Mouse (Mus musculus): ENCODE measurements around the gene Trpc4.

Trpc4 gene

GRCm38 (mm10) chr3:54228463-54228862 is 72.6 kb downstream of the Trpc4 start:
- Histone ChIP-seq H3K36me3 (ENCODE audit: control insufficient read depth, insufficient read depth, low read length, poor library complexity, severe bottlenecking) (no peaks in the 10 kb centered on the region), H3K27me3 (ENCODE audit: control insufficient read depth, insufficient read depth, low read length, poor library complexity, severe bottlenecking) (no peaks in the 10 kb centered on the region)
- DNase-seq (ENCODE audit: low read depth, low spot score), result no peak

DNA sequence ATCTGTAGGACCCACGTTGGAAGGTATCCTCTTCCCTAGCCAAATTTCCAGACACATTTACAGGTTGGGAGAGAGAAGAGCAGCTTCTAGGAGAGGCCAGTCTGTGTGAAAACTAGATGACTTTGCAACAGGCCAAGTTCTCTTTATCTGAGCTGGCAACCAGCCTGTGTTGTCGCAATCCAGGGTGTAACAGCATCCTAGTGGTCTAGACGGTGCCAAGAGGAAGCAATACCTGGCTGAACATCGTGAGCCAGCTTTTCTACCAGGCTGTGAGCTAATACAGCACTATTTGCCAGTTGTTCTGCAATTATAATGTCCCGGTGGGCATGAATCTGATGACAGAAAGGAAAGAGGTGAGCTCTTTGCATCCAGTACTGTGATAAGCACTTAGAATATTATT is 83.1 kb downstream of the Trpc4 start:
- Histone ChIP-seq H3K36me3 (ENCODE audit: control insufficient read depth, insufficient read depth, low read length, poor library complexity, severe bottlenecking) (no peaks in the 10 kb centered on the region), H3K27me3 (ENCODE audit: control insufficient read depth, insufficient read depth, low read length, poor library complexity, severe bottlenecking) (no peaks in the 10 kb centered on the region; the same call in 1 of the 2 replicates)
- no peak for DNase-seq (ENCODE audit: low read depth, low spot score)

DNA sequence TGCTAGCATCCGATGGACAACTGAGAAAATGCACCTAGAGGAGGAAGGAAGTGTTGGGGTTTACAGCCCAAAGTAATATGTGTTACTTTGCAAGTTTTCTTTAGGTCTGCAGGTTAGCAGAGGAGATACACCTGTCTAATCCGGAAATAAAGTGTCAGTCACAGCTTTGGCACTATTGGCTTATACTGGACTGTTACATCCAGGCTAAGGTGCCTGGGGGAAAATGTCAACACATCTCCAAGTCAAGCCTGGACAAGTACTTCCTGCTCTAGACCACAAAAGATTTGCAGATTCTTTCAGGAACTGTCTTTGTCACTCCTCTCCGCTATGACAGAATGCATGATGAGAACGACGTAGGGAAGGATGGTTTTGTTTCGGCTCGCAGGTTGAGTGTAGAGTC is 83.6 kb downstream of the Trpc4 start:
- DNase-seq (ENCODE audit: low read depth, low spot score), result no peak
- no peaks in the 10 kb centered on the region for H3K36me3 ChIP-seq (ENCODE audit: control insufficient read depth, insufficient read depth, low read length, poor library complexity, severe bottlenecking)
- H3K27me3 ChIP-seq (ENCODE audit: control insufficient read depth, insufficient read depth, low read length, poor library complexity, severe bottlenecking), result no peaks in the 10 kb centered on the region; the same call in 1 of the 2 replicates

DNA sequence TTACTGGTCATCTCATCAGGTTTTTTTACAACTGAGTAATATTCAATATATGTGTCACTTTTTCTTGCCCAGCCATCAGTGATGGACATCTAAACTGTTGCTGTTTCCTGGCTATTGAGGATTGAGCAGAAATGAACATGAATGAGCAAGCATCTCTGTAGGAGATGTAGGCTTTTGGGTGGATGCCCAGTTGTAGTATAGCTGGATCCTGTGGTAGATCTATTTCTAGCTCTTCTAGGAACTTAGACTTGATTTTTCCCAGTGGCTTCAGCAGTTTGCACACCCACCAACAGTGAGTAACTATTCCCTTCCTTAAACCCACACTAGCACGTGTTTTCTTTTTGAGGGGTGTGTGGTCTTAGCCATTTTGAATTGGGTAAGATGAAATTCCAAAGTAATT is 87.3 kb downstream of the Trpc4 start:
- Histone ChIP-seq H3K36me3 (ENCODE audit: control insufficient read depth, insufficient read depth, low read length, poor library complexity, severe bottlenecking) (no peaks in the 10 kb centered on the region), H3K27me3 (ENCODE audit: control insufficient read depth, insufficient read depth, low read length, poor library complexity, severe bottlenecking) (no peaks in the 10 kb centered on the region; the same call in 1 of the 2 replicates)
- no peak for DNase-seq (ENCODE audit: low read depth, low spot score)

DNA sequence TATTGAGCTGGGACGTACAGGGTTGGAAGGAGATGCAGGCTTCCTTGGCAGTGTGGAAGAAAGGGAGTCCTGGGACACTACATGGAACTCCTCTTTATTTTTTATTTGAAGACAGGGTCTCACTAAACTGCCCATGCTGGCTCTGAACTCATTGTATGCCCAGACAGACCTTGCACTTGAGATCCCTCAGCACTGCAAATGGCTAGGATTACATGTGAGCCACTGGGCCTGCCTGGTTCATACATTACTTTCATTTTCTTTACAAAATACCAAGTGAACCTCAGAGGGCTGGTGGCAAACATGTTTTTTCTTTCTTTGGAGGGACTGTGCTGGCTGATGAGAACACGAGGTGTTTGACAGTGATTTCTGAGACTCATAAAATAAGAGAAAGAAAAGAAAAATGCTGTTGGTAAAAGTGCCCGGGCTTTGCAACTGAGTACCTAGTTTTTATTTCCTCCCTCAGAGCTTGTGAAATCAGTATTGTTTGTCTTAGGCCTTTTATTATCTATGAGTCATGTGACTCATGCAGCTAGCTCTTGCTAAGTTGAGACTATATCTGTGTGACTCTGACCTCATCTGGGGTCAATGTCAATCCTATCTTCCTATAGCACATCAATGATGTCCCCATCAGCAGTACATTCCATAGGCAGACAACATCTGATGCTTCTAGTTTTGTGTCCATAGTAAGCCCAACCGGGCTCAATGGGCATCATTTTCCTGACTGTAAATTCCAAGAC is 89.1 kb downstream of the Trpc4 start:
- DNase-seq (ENCODE audit: low read depth, low spot score), result no peak
- H3K27me3 ChIP-seq (ENCODE audit: control insufficient read depth, insufficient read depth, low read length, poor library complexity, severe bottlenecking), result no peaks in the 10 kb centered on the region
- H3K36me3 ChIP-seq (ENCODE audit: control insufficient read depth, insufficient read depth, low read length, poor library complexity, severe bottlenecking), result no peaks in the 10 kb centered on the region

DNA sequence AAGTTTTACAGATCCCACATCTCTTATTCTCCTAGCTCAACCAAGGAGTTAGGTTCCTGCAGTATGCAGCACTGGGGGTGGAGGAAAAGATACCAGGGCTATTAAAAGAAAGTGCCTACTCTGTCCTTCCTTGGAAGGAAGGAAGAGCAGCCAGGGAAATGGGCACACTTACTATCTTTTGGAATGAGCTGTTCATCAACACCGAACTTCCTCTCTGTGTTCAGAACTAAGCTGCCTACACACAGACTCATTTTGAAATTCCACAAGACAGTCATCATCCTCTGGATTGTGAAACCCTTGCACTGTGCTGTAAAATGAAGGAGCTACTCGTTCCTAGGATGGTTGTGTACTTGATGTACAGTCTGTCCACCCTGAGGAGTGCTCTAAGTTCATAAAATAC is 90.6 kb downstream of the Trpc4 start:
- Histone ChIP-seq H3K27me3 (ENCODE audit: control insufficient read depth, insufficient read depth, low read length, poor library complexity, severe bottlenecking) (no peaks in the 10 kb centered on the region), H3K36me3 (ENCODE audit: control insufficient read depth, insufficient read depth, low read length, poor library complexity, severe bottlenecking) (no peaks in the 10 kb centered on the region)
- DNase-seq (ENCODE audit: low read depth, low spot score), result no peak

DNA sequence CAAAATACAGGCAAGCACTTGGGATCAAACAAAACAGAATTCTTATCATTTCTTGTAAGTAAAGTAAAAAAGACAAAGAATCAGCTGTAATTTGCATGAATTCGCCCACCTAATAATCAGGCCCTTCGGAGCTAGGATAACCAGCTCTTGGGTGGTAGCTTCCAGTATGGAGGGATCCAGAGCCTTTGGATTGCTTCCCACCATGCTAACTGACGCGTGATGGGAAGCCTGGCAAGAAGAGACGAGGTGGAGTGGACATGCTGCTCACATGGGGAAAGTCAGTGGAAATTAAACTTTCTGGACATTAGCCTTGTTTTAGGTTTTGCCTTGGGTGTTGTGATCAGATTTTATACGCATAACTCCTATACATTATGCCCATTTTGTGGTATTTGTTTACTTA is 93.5 kb downstream of the Trpc4 start:
- Histone ChIP-seq H3K36me3 (ENCODE audit: control insufficient read depth, insufficient read depth, low read length, poor library complexity, severe bottlenecking) (no peaks in the 10 kb centered on the region), H3K27me3 (ENCODE audit: control insufficient read depth, insufficient read depth, low read length, poor library complexity, severe bottlenecking) (no peaks in the 10 kb centered on the region)
- DNase-seq (ENCODE audit: low read depth, low spot score), result no peak

DNA sequence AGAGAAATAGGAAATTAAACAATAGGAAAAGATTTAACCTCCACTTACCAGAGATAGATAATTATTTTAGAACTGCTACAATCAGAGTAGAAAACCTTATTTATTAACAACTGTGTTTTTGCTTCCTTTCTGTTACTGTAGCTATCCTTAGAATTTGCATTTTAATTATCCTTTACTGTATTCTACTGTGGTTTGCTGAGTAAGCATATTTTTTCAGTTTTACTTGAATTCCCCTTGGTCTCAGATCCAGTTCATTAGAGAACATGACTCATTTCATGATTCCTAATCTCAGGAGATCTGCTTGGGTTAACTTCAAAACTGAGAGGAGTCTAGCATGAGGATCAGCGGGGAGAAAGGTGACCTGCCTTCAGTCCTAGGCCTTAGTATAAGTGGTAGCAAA is 111.1 kb downstream of the Trpc4 start:
- H3K27me3 ChIP-seq (ENCODE audit: control insufficient read depth, insufficient read depth, low read length, poor library complexity, severe bottlenecking), result no peaks in the 10 kb centered on the region
- no peaks in the 10 kb centered on the region for H3K36me3 ChIP-seq (ENCODE audit: control insufficient read depth, insufficient read depth, low read length, poor library complexity, severe bottlenecking)
- DNase-seq (ENCODE audit: low read depth, low spot score), result no peak

- no peaks in the 10 kb centered on the region for H3K36me3 ChIP-seq (ENCODE audit: control insufficient read depth, insufficient read depth, low read length, poor library complexity, severe bottlenecking)
- no peaks in the 10 kb centered on the region for H3K27me3 ChIP-seq (ENCODE audit: control insufficient read depth, insufficient read depth, low read length, poor library complexity, severe bottlenecking)
- DNase-seq (ENCODE audit: low read depth, low spot score), result no peak
Observed at GRCm38 (mm10) chr3:54269180-54269579, 113.3 kb downstream of the Trpc4 start.

DNA sequence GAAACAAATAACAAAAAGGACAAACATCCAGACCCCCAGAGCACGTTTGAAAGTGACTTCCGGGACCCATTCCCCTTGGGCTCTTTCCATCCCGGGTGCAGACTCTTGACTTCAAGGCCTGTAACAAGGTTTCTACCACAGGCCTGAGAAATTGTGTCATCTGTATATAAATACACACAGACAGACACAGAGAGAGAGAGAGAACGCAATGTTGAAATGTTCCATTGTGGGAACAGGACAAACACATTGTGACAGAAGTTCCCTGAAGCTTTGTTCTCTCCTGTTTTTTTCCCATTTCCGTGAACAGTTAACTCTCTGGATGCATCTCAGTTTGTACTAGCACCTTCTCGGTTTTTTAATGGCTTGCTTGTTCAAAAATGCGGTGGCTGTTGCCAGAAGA is 118.8 kb downstream of the Trpc4 start:
- Histone ChIP-seq H3K27me3 (ENCODE audit: control insufficient read depth, insufficient read depth, low read length, poor library complexity, severe bottlenecking) (no peaks in the 10 kb centered on the region), H3K36me3 (ENCODE audit: control insufficient read depth, insufficient read depth, low read length, poor library complexity, severe bottlenecking) (no peaks in the 10 kb centered on the region)
- no peak for DNase-seq (ENCODE audit: low read depth, low spot score)

GRCm38 (mm10) chr3:54289731-54290130 is 133.9 kb downstream of the Trpc4 start:
- H3K36me3 ChIP-seq (ENCODE audit: control insufficient read depth, insufficient read depth, low read length, poor library complexity, severe bottlenecking), result no peaks in the 10 kb centered on the region

GRCm38 (mm10) chr3:54310604-54311003 is 154.8 kb downstream of the Trpc4 start:
- no peaks in the 10 kb centered on the region for H3K27me3 ChIP-seq (ENCODE audit: control insufficient read depth, insufficient read depth, low read length, poor library complexity, severe bottlenecking)
- no peak for DNase-seq (ENCODE audit: low read depth, low spot score)
- no peaks in the 10 kb centered on the region for H3K36me3 ChIP-seq (ENCODE audit: control insufficient read depth, insufficient read depth, low read length, poor library complexity, severe bottlenecking)

More at GRCm38 (mm10) chr3:54289731-54290130, 133.9 kb downstream of the Trpc4 start:
- DNase-seq (ENCODE audit: low read depth, low spot score), result no peak
- H3K27me3 ChIP-seq (ENCODE audit: control insufficient read depth, insufficient read depth, low read length, poor library complexity, severe bottlenecking), result no peaks in the 10 kb centered on the region

DNA sequence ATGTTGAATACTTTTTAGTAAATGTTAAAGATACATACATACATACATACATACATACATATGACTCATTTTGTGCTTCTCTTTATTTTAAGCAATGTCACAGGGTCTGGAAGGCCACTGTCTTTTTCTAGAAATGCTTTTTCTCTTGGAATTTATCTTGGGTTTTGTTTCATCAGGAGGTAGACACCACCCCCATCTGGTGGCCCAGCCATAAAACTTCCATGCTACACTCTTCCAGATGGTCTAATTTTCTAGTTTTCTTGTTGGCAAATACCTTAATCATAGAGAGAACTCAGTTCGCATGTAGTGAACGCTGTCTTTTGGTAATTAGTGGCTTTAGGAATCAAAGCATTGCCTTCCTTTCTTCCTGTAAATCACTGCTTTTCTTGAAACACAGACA is 158.2 kb downstream of the Trpc4 start:
- no peak for DNase-seq (ENCODE audit: low read depth, low spot score)
- H3K36me3 ChIP-seq (ENCODE audit: control insufficient read depth, insufficient read depth, low read length, poor library complexity, severe bottlenecking), result no peaks in the 10 kb centered on the region
- no peaks in the 10 kb centered on the region for H3K27me3 ChIP-seq (ENCODE audit: control insufficient read depth, insufficient read depth, low read length, poor library complexity, severe bottlenecking)

GRCm38 (mm10) chr3:54352891-54353652 is 197.2 kb downstream of the Trpc4 start:
- peak; percentile 67 for DNase-seq (ENCODE audit: low read depth, low spot score)
- no peaks in the 10 kb centered on the region for H3K36me3 ChIP-seq (ENCODE audit: control insufficient read depth, insufficient read depth, low read length, poor library complexity, severe bottlenecking)
- H3K27me3 ChIP-seq (ENCODE audit: control insufficient read depth, insufficient read depth, low read length, poor library complexity, severe bottlenecking), result no peaks in the 10 kb centered on the region

GRCm38 (mm10) chr3:54357561-54357960 is 201.7 kb downstream of the Trpc4 start:
- no peaks in the 10 kb centered on the region for H3K36me3 ChIP-seq (ENCODE audit: control insufficient read depth, insufficient read depth, low read length, poor library complexity, severe bottlenecking)
- H3K27me3 ChIP-seq (ENCODE audit: control insufficient read depth, insufficient read depth, low read length, poor library complexity, severe bottlenecking), result no peaks in the 10 kb centered on the region
- DNase-seq (ENCODE audit: low read depth, low spot score), result peak; percentile 15
